Mouse (Mus musculus) myocyte (in vitro differentiated cells): ENCODE measurements at regions not wholly inside any gene's neighbourhood (a gene's known extent, or its start where the extent isn't known, plus 50 kb on each side); places are given as distances from the start of the nearest gene placed in this dataset.
A peak's percentile ranks its signal among the peaks of the same experiment; 100 is the strongest.

Source experiments
- H3K27me3 ChIP-seq: one replicate; pipeline ENCODE4 v1.6.1; 2011; ENCODE audit not compliant: control insufficient read depth, insufficient read depth, insufficient read length
- H3K36me3 ChIP-seq: one replicate; pipeline ENCODE4 v1.6.1; 2011; ENCODE audit not compliant: control insufficient read depth, insufficient read depth
- H3K4me2 ChIP-seq: one replicate; pipeline ENCODE4 v1.6.1; 2011; ENCODE audit warnings: low read depth, control low read depth
- H3K4me3 ChIP-seq: one replicate; pipeline ENCODE4 v1.5.1; 2011; ENCODE audit warnings: mild to moderate bottlenecking, control low read depth, moderate library complexity
- H3K79me2 ChIP-seq: one replicate; pipeline ENCODE4 v1.6.1; 2011; ENCODE audit not compliant: control insufficient read depth, insufficient read depth
- H3ac ChIP-seq: one replicate; pipeline ENCODE4 v1.6.1; 2011; ENCODE audit not compliant: control insufficient read depth, insufficient read length
- CEBPB ChIP-seq: IDR thresholded peaks from 2 replicates; pipeline ENCODE4 v1.6.1; 2011; ENCODE audit warnings: mild to moderate bottlenecking, moderate library complexity; ENCODE audit not compliant: poor library complexity, insufficient read depth, severe bottlenecking
- E2F4 ChIP-seq: IDR thresholded peaks from one replicate; pipeline ENCODE4 v1.6.1; 2011; ENCODE audit warnings: mild to moderate bottlenecking, control low read depth, moderate library complexity; ENCODE audit not compliant: insufficient read depth
- MAX ChIP-seq: IDR thresholded peaks from one replicate; pipeline ENCODE4 v1.6.1; 2011; ENCODE audit warnings: low read depth, mild to moderate bottlenecking, control low read depth
- MYOD1 ChIP-seq, 3 experiments: IDR thresholded peaks; one replicate each; pipeline ENCODE4 v1.6.1; 2011; ENCODE audit warnings: control low read depth in 2 of 3, low read depth in 2 of 3, mild to moderate bottlenecking in 2 of 3, moderate library complexity in 1 of 3; ENCODE audit not compliant: insufficient read length in 2 of 3, control insufficient read depth in 1 of 3
- MYOG ChIP-seq, 3 experiments: IDR thresholded peaks; one replicate each; pipeline ENCODE4 v1.6.1; 2011; ENCODE audit warnings: control low read depth in 2 of 3, low read depth in 2 of 3, mild to moderate bottlenecking in 2 of 3; ENCODE audit not compliant: insufficient read length in 2 of 3, control insufficient read depth in 1 of 3, insufficient read depth in 1 of 3
- POLR2A ChIP-seq: IDR thresholded peaks from one replicate; pipeline ENCODE4 v1.6.1; 2011; ENCODE audit warnings: low read depth, mild to moderate bottlenecking, control low read depth, moderate library complexity; ENCODE audit not compliant: insufficient read length
- POLR2AphosphoS2 ChIP-seq: IDR thresholded peaks from one replicate; pipeline ENCODE4 v1.6.1; 2011; ENCODE audit warnings: low read depth, control low read depth; ENCODE audit not compliant: insufficient read length
- REST ChIP-seq: IDR thresholded peaks from one replicate; pipeline ENCODE4 v1.6.1; 2011; ENCODE audit warnings: mild to moderate bottlenecking, control low read depth, moderate library complexity; ENCODE audit not compliant: insufficient read depth, insufficient read length
- SRF ChIP-seq: IDR thresholded peaks from one replicate; pipeline ENCODE4 v1.6.1; 2011; ENCODE audit warnings: low read depth; ENCODE audit not compliant: control insufficient read depth, insufficient read length
- TCF12 ChIP-seq: IDR thresholded peaks from one replicate; pipeline ENCODE4 v1.6.1; 2011; ENCODE audit warnings: mild to moderate bottlenecking, control low read depth; ENCODE audit not compliant: poor library complexity, insufficient read depth, severe bottlenecking
- TCF3 ChIP-seq: IDR thresholded peaks from one replicate; pipeline ENCODE4 v1.6.1; 2011; ENCODE audit warnings: low read depth, control low read depth; ENCODE audit not compliant: insufficient read length
- USF1 ChIP-seq: IDR thresholded peaks from one replicate; pipeline ENCODE4 v1.6.1; 2011; ENCODE audit warnings: low read depth, mild to moderate bottlenecking, control low read depth, moderate library complexity

GRCm38 (mm10) chr5:126723304-126724295 is 518.0 kb upstream of the Tmem132c start:
- Histone ChIP-seq H3K27me3 (no peaks in the 10 kb centered on the region), H3K4me2 (peak overlapping the region; percentile 47), H3K79me2 (no peaks in the 10 kb centered on the region), H3ac (no peak overlapping the region), H3K4me3 (no peak overlapping the region), H3K36me3 (no peaks in the 10 kb centered on the region)
- TF ChIP-seq POLR2AphosphoS2 (no peak), USF1 (no peak), POLR2A (no peak), MYOG (IDR thresholded peaks at IDR 0.05; ENCODE audit: control insufficient read depth in 1 of 3, insufficient read depth in 1 of 3, insufficient read length in 2 of 3, low read depth in 2 of 3) (no peak), TCF12 (no peak), E2F4 (no peak), CEBPB (no peak), TCF3 (no peak), MYOD1 (IDR thresholded peaks at IDR 0.05; ENCODE audit: control insufficient read depth in 1 of 3, insufficient read length in 2 of 3, low read depth in 2 of 3) (no peak), REST (no peak)

DNA sequence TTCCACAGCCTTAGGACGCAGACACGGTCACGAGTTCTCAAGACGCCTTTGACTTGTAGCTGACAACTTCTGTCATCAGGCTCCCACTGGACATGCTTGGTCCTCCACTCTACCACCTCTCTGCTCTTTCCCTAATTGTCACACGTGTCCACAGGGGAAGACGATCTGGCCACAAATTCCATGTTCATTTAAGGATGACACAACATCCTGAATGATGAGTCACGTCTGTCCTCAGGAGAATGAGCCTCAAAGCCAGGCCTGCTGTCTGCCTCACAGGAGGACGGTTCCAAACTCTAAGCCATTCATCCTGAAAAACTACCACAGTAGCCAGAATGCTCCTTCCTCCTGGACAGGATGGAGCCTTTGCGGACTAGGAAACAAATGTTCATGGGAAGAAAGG is 517.3 kb upstream of the Tmem132c start:
- Histone ChIP-seq H3K4me3 (no peak overlapping the region), H3K36me3 (no peaks in the 10 kb centered on the region), H3K79me2 (no peaks in the 10 kb centered on the region), H3ac (no peak overlapping the region), H3K27me3 (no peaks in the 10 kb centered on the region), H3K4me2 (peak overlapping the region; percentile 47)
- no peak for TF ChIP-seq CEBPB
- TF ChIP-seq USF1: peak; percentile 22
- no peak for TF ChIP-seq MYOD1 (IDR thresholded peaks at IDR 0.05; ENCODE audit: control insufficient read depth in 1 of 3, insufficient read length in 2 of 3, low read depth in 2 of 3)

- H3ac ChIP-seq: no peak overlapping the region
- H3K36me3 ChIP-seq: no peaks in the 10 kb centered on the region
- no peak overlapping the region for H3K4me3 ChIP-seq
- H3K4me2 ChIP-seq: peak overlapping the region; percentile 15
- no peaks in the 10 kb centered on the region for H3K79me2 ChIP-seq
- H3K27me3 ChIP-seq: no peaks in the 10 kb centered on the region
- TF ChIP-seq POLR2AphosphoS2 (no peak), MYOG (IDR thresholded peaks at IDR 0.05; ENCODE audit: control insufficient read depth in 1 of 3, insufficient read depth in 1 of 3, insufficient read length in 2 of 3, low read depth in 2 of 3) (no peak), MAX (no peak), CEBPB (no peak), SRF (no peak), E2F4 (no peak), TCF12 (no peak), MYOD1 (IDR thresholded peaks at IDR 0.05; ENCODE audit: control insufficient read depth in 1 of 3, insufficient read length in 2 of 3, low read depth in 2 of 3) (no peak), REST (no peak), TCF3 (no peak), POLR2A (no peak), USF1 (no peak)
These were observed 508.1 kb upstream of the Tmem132c start for GRCm38 (mm10) chr5:126733470-126733869.

DNA sequence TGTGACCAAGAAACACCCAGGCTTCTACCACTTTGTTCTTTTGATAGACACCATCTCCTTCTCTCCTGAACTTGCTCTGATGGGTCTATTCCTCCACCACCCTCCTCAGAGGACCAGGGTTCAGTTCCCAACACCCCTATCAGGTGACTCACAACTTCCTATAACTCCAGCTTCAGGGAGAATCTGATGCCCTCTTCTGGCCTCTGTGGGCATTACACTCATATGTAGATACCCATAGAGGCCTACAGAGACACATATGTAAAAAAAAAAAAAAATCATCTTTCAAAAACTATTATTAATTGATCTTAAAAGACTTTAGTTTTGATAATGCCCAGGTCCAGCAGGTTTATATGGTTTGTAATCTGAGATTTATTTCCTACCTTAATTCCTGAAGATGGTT is 505.9 kb upstream of the Tmem132c start:
- H3K36me3 ChIP-seq: no peaks in the 10 kb centered on the region
- TF ChIP-seq POLR2A (no peak), SRF (no peak), MAX (no peak), TCF12 (no peak), USF1 (no peak), E2F4 (no peak), CEBPB (no peak), REST (no peak), MYOD1 (IDR thresholded peaks at IDR 0.05; ENCODE audit: control insufficient read depth in 1 of 3, insufficient read length in 2 of 3, low read depth in 2 of 3) (no peak)
- no peak overlapping the region for H3K4me3 ChIP-seq
- H3ac ChIP-seq: no peak overlapping the region
- H3K79me2 ChIP-seq: no peaks in the 10 kb centered on the region
- no peaks in the 10 kb centered on the region for H3K27me3 ChIP-seq
- no peak overlapping the region for H3K4me2 ChIP-seq

- Histone ChIP-seq H3K27me3 (no peaks in the 10 kb centered on the region), H3K36me3 (no peaks in the 10 kb centered on the region), H3K4me2 (no peak overlapping the region), H3ac (no peak overlapping the region), H3K4me3 (no peak overlapping the region), H3K79me2 (no peaks in the 10 kb centered on the region)
- TF ChIP-seq REST: no peak
- no peak for TF ChIP-seq POLR2A
- no peak for TF ChIP-seq CEBPB
- no peak for TF ChIP-seq SRF
- TF ChIP-seq MYOG (IDR thresholded peaks at IDR 0.05; ENCODE audit: control insufficient read depth in 1 of 3, insufficient read depth in 1 of 3, insufficient read length in 2 of 3, low read depth in 2 of 3): no peak
- no peak for TF ChIP-seq TCF3
- no peak for TF ChIP-seq MYOD1 (IDR thresholded peaks at IDR 0.05; ENCODE audit: control insufficient read depth in 1 of 3, insufficient read length in 2 of 3, low read depth in 2 of 3)
- no peak for TF ChIP-seq MAX
- no peak for TF ChIP-seq TCF12
- no peak for TF ChIP-seq E2F4
- TF ChIP-seq POLR2AphosphoS2: no peak
- TF ChIP-seq USF1: no peak
These were observed 503.9 kb upstream of the Tmem132c start for GRCm38 (mm10) chr5:126737681-126738080.
